Mouse (Mus musculus) kidney, postnatal 10 days (tissue): ENCODE measurements around the gene Rad51b.

ENCODE experiments used
- DNase-seq: peaks from one replicate; pipeline ENCODE4 v3.0.0; 2021; ENCODE audit warnings: mixed read lengths

Gene Rad51b

GRCm38 (mm10) chr12:79782444-79783117 lies 485.5 kb downstream of the Rad51b start:
- DNase-seq: no peak

GRCm38 (mm10) chr12:79784159-79784558 lies 487.1 kb downstream of the Rad51b start:
- no peak for DNase-seq

- DNase-seq: no peak
Measured at GRCm38 (mm10) chr12:79785691-79786090, 488.6 kb downstream of the Rad51b start.

- no peak for DNase-seq
Measured at GRCm38 (mm10) chr12:79787538-79787937, 490.5 kb downstream of the Rad51b start.

- no peak for DNase-seq
Measured at GRCm38 (mm10) chr12:79788340-79788739, 491.3 kb downstream of the Rad51b start.

- no peak for DNase-seq
Measured at GRCm38 (mm10) chr12:79789481-79789880, 492.4 kb downstream of the Rad51b start.

GRCm38 (mm10) chr12:79793382-79793781 lies 496.3 kb downstream of the Rad51b start:
- no peak for DNase-seq

- DNase-seq: no peak
Measured at GRCm38 (mm10) chr12:79794802-79795201, 497.7 kb downstream of the Rad51b start.

- DNase-seq: peak; percentile 65
Measured at GRCm38 (mm10) chr12:79796260-79796659, 499.2 kb downstream of the Rad51b start.

GRCm38 (mm10) chr12:79796823-79797821 lies 500.0 kb downstream of the Rad51b start:
- DNase-seq: peak; percentile 35

- no peak for DNase-seq
Measured at GRCm38 (mm10) chr12:79798488-79798887, 501.4 kb downstream of the Rad51b start.

GRCm38 (mm10) chr12:79799370-79799769 lies 502.3 kb downstream of the Rad51b start:
- DNase-seq: no peak

GRCm38 (mm10) chr12:79803670-79804069 lies 506.6 kb downstream of the Rad51b start:
- DNase-seq: no peak

- DNase-seq: no peak
Measured at GRCm38 (mm10) chr12:79804776-79805524, 507.9 kb downstream of the Rad51b start.

GRCm38 (mm10) chr12:79806990-79807389 lies 509.9 kb downstream of the Rad51b start:
- DNase-seq: no peak

- DNase-seq: no peak
Measured at GRCm38 (mm10) chr12:79807410-79807847, 510.3 kb downstream of the Rad51b start.

- DNase-seq: no peak
Measured at GRCm38 (mm10) chr12:79807938-79808401, 510.9 kb downstream of the Rad51b start.

GRCm38 (mm10) chr12:79808426-79809398 lies 511.6 kb downstream of the Rad51b start:
- DNase-seq: no peak

- peak; percentile 39 for DNase-seq
Measured at GRCm38 (mm10) chr12:79809518-79809917, 512.4 kb downstream of the Rad51b start.

- DNase-seq: no peak
Measured at GRCm38 (mm10) chr12:79812422-79812821, 515.3 kb downstream of the Rad51b start.

GRCm38 (mm10) chr12:79812838-79813563 lies 515.9 kb downstream of the Rad51b start:
- no peak for DNase-seq
